Mouse (Mus musculus): ENCODE data around the gene Fam107b. TPM values are rescaled to one million over a fixed set of nuclear protein-coding genes. Genes with fewer than 3 reads are reported as not detected.

The Fam107b gene
- 415 and 416 TPM in 2 replicates for total RNA-seq (2014; fragmentation: Nextera tagmentation)
- total RNA-seq (2017), result 801 and 969 TPM in 2 replicates

GRCm38 (mm10) chr2:3570186-3570585 lies at the start of gene Fam107b:
Gene Fam107b, plus strand, starts transcription at chr2:3570488.
- ATAC-seq (replicated peaks; ENCODE audit: poor library complexity, severe bottlenecking), result no peak

- no peak for ATAC-seq (replicated peaks; ENCODE audit: poor library complexity, severe bottlenecking)
Measured at GRCm38 (mm10) chr2:3522558-3522957, 47.7 kb upstream of the Fam107b start.

GRCm38 (mm10) chr2:3526288-3526687 lies 44.0 kb upstream of the Fam107b start:
- peak; percentile 79 for ATAC-seq (replicated peaks; ENCODE audit: poor library complexity, severe bottlenecking)

GRCm38 (mm10) chr2:3541307-3542079 lies 28.8 kb upstream of the Fam107b start:
- ATAC-seq (replicated peaks; ENCODE audit: poor library complexity, severe bottlenecking), result peak; percentile 75

GRCm38 (mm10) chr2:3546055-3546454 lies 24.2 kb upstream of the Fam107b start:
- no peak for ATAC-seq (replicated peaks; ENCODE audit: poor library complexity, severe bottlenecking)

- peak; percentile 67 for ATAC-seq (replicated peaks; ENCODE audit: poor library complexity, severe bottlenecking)
Measured at GRCm38 (mm10) chr2:3546588-3546987, 23.7 kb upstream of the Fam107b start.

- no peak; the same call in 1 of the 2 replicates for ATAC-seq (replicated peaks; ENCODE audit: poor library complexity, severe bottlenecking)
Measured at GRCm38 (mm10) chr2:3570606-3571005, 318 bp downstream of the Fam107b start.

GRCm38 (mm10) chr2:3573883-3574282 lies 3.6 kb downstream of the Fam107b start:
- peak; percentile 77 for ATAC-seq (replicated peaks; ENCODE audit: poor library complexity, severe bottlenecking)

- no peak for ATAC-seq (replicated peaks; ENCODE audit: poor library complexity, severe bottlenecking)
Measured at GRCm38 (mm10) chr2:3575140-3575539, 4.9 kb downstream of the Fam107b start.

- ATAC-seq (replicated peaks; ENCODE audit: poor library complexity, severe bottlenecking), result no peak
Measured at GRCm38 (mm10) chr2:3576346-3576745, 6.1 kb downstream of the Fam107b start.

- ATAC-seq (replicated peaks; ENCODE audit: poor library complexity, severe bottlenecking), result no peak
Measured at GRCm38 (mm10) chr2:3577216-3577615, 6.9 kb downstream of the Fam107b start.

GRCm38 (mm10) chr2:3578180-3578902 lies 8.1 kb downstream of the Fam107b start:
- ATAC-seq (replicated peaks; ENCODE audit: poor library complexity, severe bottlenecking), result peak; percentile 37; the same call in 1 of the 2 replicates

- peak; percentile 68 for ATAC-seq (replicated peaks; ENCODE audit: poor library complexity, severe bottlenecking)
Measured at GRCm38 (mm10) chr2:3579316-3579902, 9.1 kb downstream of the Fam107b start.

GRCm38 (mm10) chr2:3582830-3583229 lies 12.5 kb downstream of the Fam107b start:
- ATAC-seq (replicated peaks; ENCODE audit: poor library complexity, severe bottlenecking), result no peak

- ATAC-seq (replicated peaks; ENCODE audit: poor library complexity, severe bottlenecking), result no peak
Measured at GRCm38 (mm10) chr2:3585231-3585783, 15.0 kb downstream of the Fam107b start.

GRCm38 (mm10) chr2:3590086-3590915 lies 20.0 kb downstream of the Fam107b start:
- no peak for ATAC-seq (replicated peaks; ENCODE audit: poor library complexity, severe bottlenecking)

- no peak for ATAC-seq (replicated peaks; ENCODE audit: poor library complexity, severe bottlenecking)
Measured at GRCm38 (mm10) chr2:3590916-3591197, 20.6 kb downstream of the Fam107b start.

- no peak for ATAC-seq (replicated peaks; ENCODE audit: poor library complexity, severe bottlenecking)
Measured at GRCm38 (mm10) chr2:3594663-3595318, 24.5 kb downstream of the Fam107b start.

GRCm38 (mm10) chr2:3600421-3600820 lies 30.1 kb downstream of the Fam107b start:
- ATAC-seq (replicated peaks; ENCODE audit: poor library complexity, severe bottlenecking), result 0 out of 2 replicates have a peak, but pooled peaks have one; percentile 20

- no peak for ATAC-seq (replicated peaks; ENCODE audit: poor library complexity, severe bottlenecking)
Measured at GRCm38 (mm10) chr2:3602599-3602998, 32.3 kb downstream of the Fam107b start.

Data from granulocyte monocyte progenitor cell, adult 5-6 weeks (primary cell).